Mouse (Mus musculus) erythroblast, embryonic 14.5 days (primary cell): ENCODE measurements around the gene Nup93.

Source experiments
- GATA1 ChIP-seq: IDR thresholded peaks from 2 replicates; pipeline ENCODE4 v1.6.1; 2012; ENCODE audit warnings: low read length, inconsistent platforms, mixed read lengths
- TAL1 ChIP-seq: IDR thresholded peaks from 3 replicates; pipeline ENCODE4 v1.6.1; 2012; ENCODE audit warnings: low read length, inconsistent platforms, mixed read lengths

GRCm38 (mm10) chr8:94169547-94169946 lies 44.8 kb upstream of the Nup93 start:
- no peak for TF ChIP-seq TAL1
- TF ChIP-seq GATA1, result peak; percentile 23; the same call in 1 of the 2 replicates
